Mouse (Mus musculus): Measurements from ENCODE around the gene Auts2. TPM values are rescaled to one million over a fixed set of nuclear protein-coding genes. Genes with fewer than 3 reads are reported as not detected.

The Auts2 gene
- polyA plus RNA-seq, 1 experiment from 2014 or later: 19.0 TPM

DNA sequence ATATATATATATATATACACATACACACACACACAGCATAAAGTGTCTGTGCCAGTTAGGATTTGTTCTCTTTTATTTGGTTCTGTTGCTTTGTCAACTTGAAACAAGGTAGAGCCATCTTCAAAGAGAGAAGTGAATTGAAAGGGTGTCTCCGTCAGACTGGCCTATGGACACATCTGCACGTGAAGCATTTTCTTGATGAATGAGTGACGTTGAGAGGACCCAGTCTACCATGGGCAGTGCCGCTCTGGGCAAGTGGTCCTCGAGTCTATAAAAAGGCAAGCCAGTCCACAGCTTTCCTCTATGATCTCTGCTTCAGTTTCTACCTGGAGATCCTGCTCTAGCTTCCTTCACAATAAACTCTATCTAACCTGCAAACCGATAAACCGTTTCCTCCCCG, 105.7 kb downstream of the Auts2 start:
- Histone ChIP-seq H3K36me3 (no peaks in the 10 kb centered on the region), H3K27me3 (replicated peaks) (no peaks in the 10 kb centered on the region), H3K4me1 (replicated peaks) (peaks cover 5% of the 10 kb centered on the region), H3K27ac (no peak overlapping the region), H3K9me3 (no peaks in the 10 kb centered on the region), H3K9ac (no peak overlapping the region), H3K4me2 (replicated peaks) (no peak overlapping the region), H3K4me3 (replicated peaks) (no peak overlapping the region)
- no peak for ATAC-seq
- WGBS: 85% methylated on average over 8 of the region's 8 CpGs

DNA sequence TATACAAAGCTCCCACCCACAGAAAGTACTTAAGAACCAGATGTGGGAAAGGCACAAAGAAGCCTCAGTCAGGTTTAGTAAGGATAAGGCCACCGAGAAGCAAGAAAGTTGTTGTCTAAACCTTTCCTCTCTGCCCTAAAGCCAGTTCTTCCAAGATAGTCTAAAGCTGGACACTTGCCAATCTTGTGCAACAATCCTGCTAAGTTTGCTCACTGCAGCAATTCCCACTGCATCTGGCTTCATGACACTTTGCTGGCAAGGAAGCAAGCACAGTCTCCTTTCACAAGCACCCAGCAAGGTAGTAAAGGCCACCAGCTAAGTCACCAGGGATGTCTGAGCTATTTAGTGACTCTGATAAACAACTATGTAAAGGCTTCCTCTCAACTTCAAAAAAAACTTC, 106.2 kb downstream of the Auts2 start:
- peak; percentile 79 for ATAC-seq
- Histone ChIP-seq H3K36me3 (no peaks in the 10 kb centered on the region), H3K4me3 (replicated peaks) (no peak overlapping the region), H3K27ac (no peak overlapping the region), H3K4me2 (replicated peaks) (no peak overlapping the region), H3K9me3 (no peaks in the 10 kb centered on the region), H3K4me1 (replicated peaks) (peaks cover 5% of the 10 kb centered on the region), H3K9ac (no peak overlapping the region), H3K27me3 (replicated peaks) (no peaks in the 10 kb centered on the region)
- 24% methylated on average over 1 of the region's 1 CpGs for WGBS

DNA sequence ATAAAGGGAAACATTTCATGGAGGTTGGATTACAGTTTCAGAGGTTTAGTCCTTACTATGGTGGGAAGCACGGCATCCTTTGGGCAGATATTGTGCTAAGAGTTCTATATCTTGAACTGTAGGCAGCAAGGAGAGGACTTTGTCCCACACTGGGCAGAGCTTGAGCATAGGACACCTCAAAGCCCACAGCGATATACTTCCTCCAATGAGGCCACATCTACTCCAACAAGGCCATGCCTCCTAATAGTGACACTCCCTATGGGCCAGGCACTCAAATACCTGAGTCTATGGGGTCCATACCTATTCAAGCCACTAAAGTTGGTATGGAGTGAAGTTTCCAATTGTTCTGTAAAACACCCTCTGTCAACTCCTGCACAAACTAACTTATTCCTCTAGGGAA, 106.7 kb downstream of the Auts2 start:
- no peaks in the 10 kb centered on the region for H3K27me3 ChIP-seq (replicated peaks)
- no peak overlapping the region for H3K9ac ChIP-seq
- no peaks in the 10 kb centered on the region for H3K9me3 ChIP-seq
- 80% methylated on average over 2 of the region's 2 CpGs for WGBS
- no peak overlapping the region for H3K4me3 ChIP-seq (replicated peaks)
- no peak overlapping the region for H3K27ac ChIP-seq
- ATAC-seq: peak; percentile 86
- H3K4me2 ChIP-seq (replicated peaks): no peak overlapping the region
- H3K4me1 ChIP-seq (replicated peaks): peaks cover 5% of the 10 kb centered on the region
- no peaks in the 10 kb centered on the region for H3K36me3 ChIP-seq

DNA sequence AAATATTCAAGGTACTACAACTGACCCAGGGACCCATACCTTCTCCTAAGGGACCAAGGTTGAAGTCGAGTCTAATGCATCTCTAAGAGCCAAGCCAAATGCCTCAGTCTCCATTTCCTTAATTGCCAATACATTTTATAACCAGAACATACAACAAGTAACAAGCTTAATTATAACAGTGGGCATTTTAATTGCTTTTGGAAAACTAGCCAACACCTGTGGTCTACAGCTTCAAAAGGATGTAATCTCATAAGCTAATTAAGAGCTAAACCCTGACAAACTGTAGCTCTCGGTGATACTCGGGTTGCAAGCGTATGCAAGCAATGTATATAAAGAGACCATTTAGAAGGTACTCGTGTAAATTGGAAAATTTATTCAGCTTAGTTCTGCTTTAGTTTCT, 107.7 kb downstream of the Auts2 start:
- H3K9me3 ChIP-seq: no peaks in the 10 kb centered on the region
- peaks cover 5% of the 10 kb centered on the region for H3K4me1 ChIP-seq (replicated peaks)
- no peak overlapping the region for H3K4me2 ChIP-seq (replicated peaks)
- no peak overlapping the region for H3K27ac ChIP-seq
- no peak overlapping the region for H3K9ac ChIP-seq
- H3K4me3 ChIP-seq (replicated peaks): no peak overlapping the region
- ATAC-seq: no peak
- 86% methylated on average over 5 of the region's 5 CpGs for WGBS
- no peaks in the 10 kb centered on the region for H3K27me3 ChIP-seq (replicated peaks)
- no peaks in the 10 kb centered on the region for H3K36me3 ChIP-seq

DNA sequence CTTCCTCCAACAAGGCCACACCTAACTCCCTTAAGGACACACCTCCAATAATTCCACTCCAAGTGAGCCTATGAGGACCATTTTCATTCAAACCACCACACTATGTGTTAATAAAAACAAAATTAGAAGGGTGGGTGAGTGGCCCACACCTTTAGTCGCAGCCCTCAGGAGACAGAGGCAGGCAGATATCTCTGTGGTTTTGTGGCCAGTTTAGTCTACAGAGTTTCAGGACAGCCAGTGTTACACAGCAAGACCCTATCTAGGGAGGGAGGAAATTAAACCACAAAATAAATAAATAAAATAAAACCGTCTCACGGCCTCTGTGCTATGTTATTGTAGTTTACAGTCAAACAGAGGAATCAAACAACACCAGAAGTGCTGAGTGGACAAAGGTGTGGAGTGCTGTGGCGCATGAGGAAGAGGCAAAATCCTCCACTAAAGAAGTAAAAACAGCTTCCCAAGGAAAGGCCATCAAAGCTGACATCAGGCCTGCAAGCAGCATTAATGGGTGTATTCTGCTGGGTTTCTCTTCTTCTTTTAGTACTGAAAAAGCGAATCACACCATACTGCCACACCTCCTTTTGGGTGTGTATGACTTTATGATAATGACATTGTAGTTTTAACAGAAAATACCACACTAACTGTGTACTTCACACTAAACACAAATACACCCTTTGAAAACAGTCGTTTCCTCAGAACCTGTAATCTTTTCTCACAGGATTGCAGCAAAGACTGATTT, 109.6 kb downstream of the Auts2 start:
- Histone ChIP-seq H3K27ac (no peak overlapping the region), H3K27me3 (replicated peaks) (no peaks in the 10 kb centered on the region), H3K4me2 (replicated peaks) (no peak overlapping the region), H3K4me3 (replicated peaks) (no peak overlapping the region), H3K9me3 (no peaks in the 10 kb centered on the region), H3K36me3 (no peaks in the 10 kb centered on the region), H3K4me1 (replicated peaks) (peaks cover 5% of the 10 kb centered on the region), H3K9ac (no peak overlapping the region)
- no peak for ATAC-seq
- WGBS: 82% methylated on average over 6 of the region's 6 CpGs

DNA sequence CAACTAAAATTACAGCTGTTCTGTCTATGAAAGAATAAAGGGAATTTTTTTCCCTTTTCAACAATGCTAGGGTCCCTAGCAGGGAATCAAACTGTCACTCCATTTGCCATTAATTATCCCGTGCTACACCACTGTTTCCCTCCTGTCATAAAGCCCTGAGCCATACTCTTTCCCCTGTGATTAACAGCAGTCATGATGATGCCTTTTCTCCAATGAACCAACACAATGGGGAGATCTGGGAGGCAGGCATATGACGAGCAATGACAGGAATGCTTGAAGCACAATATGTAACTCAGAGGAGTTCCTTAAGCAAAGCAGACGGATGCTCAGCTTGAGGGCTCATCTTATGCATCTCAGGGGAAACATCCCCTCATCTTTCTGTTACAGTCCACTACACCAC, 113.8 kb downstream of the Auts2 start:
- no peak overlapping the region for H3K27ac ChIP-seq
- H3K9me3 ChIP-seq: no peaks in the 10 kb centered on the region
- no peaks in the 10 kb centered on the region for H3K36me3 ChIP-seq
- no peaks in the 10 kb centered on the region for H3K4me1 ChIP-seq (replicated peaks)
- ATAC-seq: no peak
- no peak overlapping the region for H3K4me2 ChIP-seq (replicated peaks)
- no peak overlapping the region for H3K9ac ChIP-seq
- H3K27me3 ChIP-seq (replicated peaks): no peaks in the 10 kb centered on the region
- WGBS: 82% methylated on average over 3 of the region's 3 CpGs
- H3K4me3 ChIP-seq (replicated peaks): no peak overlapping the region

DNA sequence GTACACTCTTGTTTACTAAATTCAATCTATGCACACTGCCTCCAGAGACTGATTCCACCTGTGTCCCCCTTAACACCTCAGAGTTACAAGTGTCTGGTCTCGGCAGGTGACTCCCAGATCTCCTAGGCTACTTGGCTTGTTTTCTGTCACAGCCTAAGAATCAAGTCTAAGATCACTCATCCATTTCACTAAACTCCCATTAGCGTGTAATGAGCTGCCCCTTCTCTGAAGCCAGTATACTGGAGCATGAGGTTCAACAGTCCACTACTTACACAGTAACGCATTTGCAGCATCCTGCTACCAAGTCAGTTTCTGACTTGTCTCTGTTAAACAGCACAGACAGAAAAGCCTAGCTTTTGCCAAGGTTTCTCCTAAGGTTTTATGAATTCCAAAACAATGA, 116.8 kb downstream of the Auts2 start:
- H3K4me1 ChIP-seq (replicated peaks): no peaks in the 10 kb centered on the region
- no peak overlapping the region for H3K4me3 ChIP-seq (replicated peaks)
- no peaks in the 10 kb centered on the region for H3K27me3 ChIP-seq (replicated peaks)
- no peak overlapping the region for H3K9ac ChIP-seq
- 83% methylated on average over 3 of the region's 3 CpGs for WGBS
- no peaks in the 10 kb centered on the region for H3K36me3 ChIP-seq
- no peak for ATAC-seq
- no peak overlapping the region for H3K27ac ChIP-seq
- H3K4me2 ChIP-seq (replicated peaks): no peak overlapping the region
- H3K9me3 ChIP-seq: no peaks in the 10 kb centered on the region

DNA sequence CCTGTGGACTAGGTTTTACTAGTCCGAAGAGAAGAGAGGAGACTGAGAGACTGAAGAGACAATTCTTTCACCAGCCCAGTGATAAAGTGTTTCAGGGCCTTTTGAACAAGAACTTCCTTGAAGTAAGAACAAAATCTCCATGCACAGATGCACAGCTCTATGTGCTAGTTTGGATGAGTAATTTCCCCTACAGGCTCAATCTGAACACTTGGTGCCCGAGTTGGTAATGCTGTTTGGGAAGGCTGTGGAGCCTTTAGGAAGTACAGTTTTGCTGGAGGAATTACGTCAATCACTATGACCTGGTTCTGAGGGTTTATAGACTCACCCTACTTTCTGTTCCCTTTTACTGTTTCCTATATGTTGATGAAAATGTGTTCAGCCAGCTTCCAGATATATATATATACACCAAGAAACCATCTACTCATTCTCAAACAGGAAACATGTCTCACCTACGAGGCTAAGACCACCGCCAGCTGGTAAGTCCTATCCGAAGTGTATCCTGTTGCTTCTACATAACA, 117.3 kb downstream of the Auts2 start:
- H3K27me3 ChIP-seq (replicated peaks): no peaks in the 10 kb centered on the region
- no peak overlapping the region for H3K4me3 ChIP-seq (replicated peaks)
- no peak overlapping the region for H3K27ac ChIP-seq
- WGBS: 81% methylated on average over 6 of the region's 6 CpGs
- no peak overlapping the region for H3K9ac ChIP-seq
- H3K36me3 ChIP-seq: no peaks in the 10 kb centered on the region
- no peak overlapping the region for H3K4me2 ChIP-seq (replicated peaks)
- H3K9me3 ChIP-seq: no peaks in the 10 kb centered on the region
- no peaks in the 10 kb centered on the region for H3K4me1 ChIP-seq (replicated peaks)
- no peak for ATAC-seq

DNA sequence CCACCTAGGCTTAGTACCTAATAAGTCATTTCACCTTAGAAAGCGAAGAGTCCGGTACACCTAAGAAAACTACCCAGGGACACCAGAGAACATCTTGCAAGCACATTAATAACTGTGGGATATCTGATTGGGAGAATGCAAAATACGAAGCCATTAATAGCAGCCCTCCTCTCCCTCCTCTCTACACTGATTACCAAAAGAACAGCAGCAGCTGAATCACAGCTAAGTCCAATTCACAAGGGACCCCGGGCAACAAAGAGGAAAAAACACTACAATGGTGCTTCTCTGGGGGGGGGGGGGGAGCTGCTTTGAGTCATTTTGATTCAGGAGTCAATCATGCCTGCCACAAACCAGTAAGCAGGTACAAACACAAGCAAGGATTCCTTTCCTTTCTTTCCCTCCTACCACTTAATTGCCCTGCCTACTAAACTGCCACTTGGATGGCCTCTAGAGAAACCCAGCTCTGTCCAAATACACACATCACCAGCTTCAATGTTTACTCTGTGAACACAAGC, 132.7 kb downstream of the Auts2 start:
- Histone ChIP-seq H3K4me3 (replicated peaks) (no peak overlapping the region), H3K27me3 (replicated peaks) (no peaks in the 10 kb centered on the region), H3K9me3 (no peaks in the 10 kb centered on the region), H3K4me1 (replicated peaks) (0 out of 2 replicates have a peak, but pooled peaks cover 3% of the 10 kb centered on the region), H3K36me3 (no peaks in the 10 kb centered on the region), H3K4me2 (replicated peaks) (no peak overlapping the region), H3K9ac (no peak overlapping the region), H3K27ac (no peak overlapping the region)
- 70% methylated on average over 4 of the region's 4 CpGs for WGBS
- ATAC-seq: no peak

DNA sequence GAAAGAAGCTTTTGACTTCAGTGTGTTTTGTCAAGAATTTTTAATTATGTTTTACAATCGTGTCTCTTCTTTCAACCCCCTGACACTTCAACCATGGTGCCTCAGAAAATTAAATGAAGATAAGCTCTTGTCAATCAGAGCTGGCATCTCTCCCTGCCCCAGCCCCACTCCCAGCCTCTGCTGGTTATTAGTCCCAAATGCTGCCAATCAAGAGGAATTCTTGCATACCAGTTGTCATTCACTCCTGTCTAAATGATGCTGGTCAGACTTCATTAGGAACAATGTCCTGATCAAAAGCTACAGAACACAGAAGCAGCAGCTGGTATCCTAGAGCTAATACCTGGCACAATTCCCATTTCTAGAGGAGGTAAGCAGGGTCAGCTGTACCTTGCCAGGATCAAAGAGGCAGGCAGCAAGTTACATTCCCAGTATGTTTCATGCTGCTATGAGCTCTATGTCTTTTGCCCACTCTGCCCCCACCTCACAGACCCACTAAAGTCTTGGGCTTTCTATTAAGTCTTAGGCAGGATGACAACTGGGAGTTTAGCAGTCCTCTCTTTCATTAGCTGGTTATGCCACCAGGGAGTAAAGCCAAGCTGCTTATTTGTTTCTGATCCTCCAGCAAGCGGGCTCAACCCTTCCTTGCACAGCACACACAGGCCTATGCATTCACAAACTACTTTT, 134.1 kb downstream of the Auts2 start:
- Histone ChIP-seq H3K27me3 (replicated peaks) (no peaks in the 10 kb centered on the region), H3K27ac (no peak overlapping the region), H3K4me3 (replicated peaks) (no peak overlapping the region), H3K4me1 (replicated peaks) (0 out of 2 replicates have a peak, but pooled peaks cover 3% of the 10 kb centered on the region), H3K36me3 (no peaks in the 10 kb centered on the region), H3K9ac (no peak overlapping the region), H3K9me3 (no peaks in the 10 kb centered on the region), H3K4me2 (replicated peaks) (no peak overlapping the region)
- ATAC-seq: no peak
- WGBS: 79% methylated on average over 2 of the region's 2 CpGs

DNA sequence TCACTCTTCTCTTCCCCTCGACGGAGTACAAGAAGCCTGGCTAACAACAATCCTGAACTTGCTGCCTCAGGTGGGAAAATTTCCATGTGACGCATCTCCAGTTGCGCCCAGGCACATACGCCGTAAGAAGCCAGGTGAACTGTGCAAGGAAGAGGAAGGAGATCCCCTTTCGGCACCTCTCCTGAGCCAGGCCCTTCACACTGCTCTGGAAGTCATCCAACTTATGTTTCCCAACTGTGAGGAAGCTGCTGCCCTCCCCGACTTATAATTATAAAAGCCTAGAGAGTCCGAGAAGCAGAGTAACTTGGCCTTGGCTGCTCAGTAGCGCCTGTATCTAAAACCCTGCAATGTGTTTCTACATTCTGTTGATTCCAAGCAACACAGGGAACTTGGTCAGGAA, 142.6 kb downstream of the Auts2 start:
- H3K9me3 ChIP-seq: no peaks in the 10 kb centered on the region

DNA sequence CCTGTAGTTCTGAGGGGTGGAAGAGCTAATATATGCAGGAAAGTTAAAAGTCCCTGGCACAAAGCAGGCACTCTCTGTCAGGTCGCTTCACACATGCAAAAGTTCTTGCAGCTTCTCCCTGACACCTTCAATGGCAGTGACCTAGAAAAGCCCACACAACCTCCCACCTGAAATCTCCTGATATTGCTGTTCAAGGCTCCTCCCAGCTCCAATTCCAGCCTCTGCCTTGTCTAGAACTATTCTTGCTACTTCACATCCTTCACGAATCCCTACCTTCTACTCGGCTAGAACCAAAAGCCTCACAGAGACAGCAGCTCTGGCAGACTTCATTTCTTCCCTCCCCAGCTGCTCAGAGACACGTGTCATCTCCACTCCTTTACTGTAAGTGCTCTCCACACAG, 143.7 kb downstream of the Auts2 start:
- H3K9me3 ChIP-seq: no peaks in the 10 kb centered on the region
- no peaks in the 10 kb centered on the region for H3K36me3 ChIP-seq
- H3K4me1 ChIP-seq (replicated peaks): no peaks in the 10 kb centered on the region
- no peaks in the 10 kb centered on the region for H3K27me3 ChIP-seq (replicated peaks)
- H3K9ac ChIP-seq: no peak overlapping the region
- no peak overlapping the region for H3K4me2 ChIP-seq (replicated peaks)
- H3K27ac ChIP-seq: no peak overlapping the region
- 59% methylated on average over 4 of the region's 4 CpGs for WGBS
- no peak overlapping the region for H3K4me3 ChIP-seq (replicated peaks)
- no peak for ATAC-seq

More for the DNA sequence above, 142.6 kb downstream of the Auts2 start:
- Histone ChIP-seq H3K4me3 (replicated peaks) (no peak overlapping the region), H3K4me2 (replicated peaks) (no peak overlapping the region), H3K27me3 (replicated peaks) (no peaks in the 10 kb centered on the region), H3K36me3 (no peaks in the 10 kb centered on the region), H3K9ac (no peak overlapping the region), H3K27ac (no peak overlapping the region), H3K4me1 (replicated peaks) (no peaks in the 10 kb centered on the region)
- 0 out of 2 replicates have a peak, but pooled peaks have one; percentile 20 for ATAC-seq
- WGBS: 66% methylated on average over 10 of the region's 10 CpGs
